Mouse (Mus musculus): Measurements from ENCODE around the gene Hdac9. TPM values are rescaled to one million over a fixed set of nuclear protein-coding genes. Genes with fewer than 3 reads are reported as not detected.
A peak's percentile ranks its signal among the peaks of the same experiment; 100 is the strongest.

Gene Hdac9
- polyA plus RNA-seq, 1 experiment from 2014 or later = 14.8 TPM

- DNase-seq (ENCODE audit: low spot score) = no peak
- 80% methylated on average over 18 of the region's 18 CpGs for WGBS
- H3K4me3 ChIP-seq = no peak overlapping the region
- H3K27me3 ChIP-seq (ENCODE audit: insufficient read depth, poor library complexity, severe bottlenecking) = no peaks in the 10 kb centered on the region
- H3K36me3 ChIP-seq = no peaks in the 10 kb centered on the region
- H3K9me3 ChIP-seq = no peaks in the 10 kb centered on the region
- H3K27ac ChIP-seq = 0 out of 2 replicates have a peak overlapping the region, but pooled peaks have one; percentile 19
- H3K4me1 ChIP-seq = 0 out of 2 replicates have a peak, but pooled peaks cover 5% of the 10 kb centered on the region
Observed at GRCm38 (mm10) chr12:34248193-34249121, 668.4 kb downstream of the Hdac9 start.

GRCm38 (mm10) chr12:34238796-34239195, 678.1 kb downstream of the Hdac9 start:
- Histone ChIP-seq H3K27ac (no peak overlapping the region), H3K27me3 (ENCODE audit: insufficient read depth, poor library complexity, severe bottlenecking) (no peaks in the 10 kb centered on the region), H3K4me1 (no peaks in the 10 kb centered on the region), H3K36me3 (no peaks in the 10 kb centered on the region), H3K4me3 (no peak overlapping the region), H3K9me3 (no peaks in the 10 kb centered on the region)
- no peak for DNase-seq (ENCODE audit: low spot score)
- WGBS = 89% methylated on average over 3 of the region's 3 CpGs

- no peak for DNase-seq (ENCODE audit: low spot score)
- 83% methylated on average over 4 of the region's 4 CpGs for WGBS
- H3K27ac ChIP-seq = no peak overlapping the region
Observed at GRCm38 (mm10) chr12:34231621-34232150, 685.2 kb downstream of the Hdac9 start.

GRCm38 (mm10) chr12:34224505-34224904, 692.4 kb downstream of the Hdac9 start:
- Histone ChIP-seq H3K36me3 (no peaks in the 10 kb centered on the region), H3K27ac (no peak overlapping the region), H3K4me1 (no peaks in the 10 kb centered on the region), H3K9me3 (no peaks in the 10 kb centered on the region), H3K4me3 (no peak overlapping the region), H3K27me3 (ENCODE audit: insufficient read depth, poor library complexity, severe bottlenecking) (no peaks in the 10 kb centered on the region)
- 26% methylated on average over 2 of the region's 2 CpGs for WGBS
- no peak for DNase-seq (ENCODE audit: low spot score)

More at GRCm38 (mm10) chr12:34231621-34232150, 685.2 kb downstream of the Hdac9 start:
- no peaks in the 10 kb centered on the region for H3K4me1 ChIP-seq
- no peaks in the 10 kb centered on the region for H3K36me3 ChIP-seq
- H3K9me3 ChIP-seq = no peaks in the 10 kb centered on the region
- H3K27me3 ChIP-seq (ENCODE audit: insufficient read depth, poor library complexity, severe bottlenecking) = no peaks in the 10 kb centered on the region
- H3K4me3 ChIP-seq = no peak overlapping the region

GRCm38 (mm10) chr12:34221014-34221413, 695.9 kb downstream of the Hdac9 start:
- no peaks in the 10 kb centered on the region for H3K9me3 ChIP-seq
- no peaks in the 10 kb centered on the region for H3K4me1 ChIP-seq
- no peak for DNase-seq (ENCODE audit: low spot score)
- no peaks in the 10 kb centered on the region for H3K36me3 ChIP-seq
- H3K27ac ChIP-seq = no peak overlapping the region
- H3K4me3 ChIP-seq = no peak overlapping the region
- H3K27me3 ChIP-seq (ENCODE audit: insufficient read depth, poor library complexity, severe bottlenecking) = no peaks in the 10 kb centered on the region
- 65% methylated on average over 9 of the region's 9 CpGs for WGBS

- Histone ChIP-seq H3K4me3 (no peak overlapping the region), H3K9me3 (no peaks in the 10 kb centered on the region), H3K36me3 (no peaks in the 10 kb centered on the region), H3K27me3 (ENCODE audit: insufficient read depth, poor library complexity, severe bottlenecking) (no peaks in the 10 kb centered on the region), H3K27ac (no peak overlapping the region), H3K4me1 (no peaks in the 10 kb centered on the region)
- 64% methylated on average over 9 of the region's 9 CpGs for WGBS
- no peak for DNase-seq (ENCODE audit: low spot score)
Observed at GRCm38 (mm10) chr12:34220051-34220926, 696.6 kb downstream of the Hdac9 start.

GRCm38 (mm10) chr12:34218561-34218960, 698.3 kb downstream of the Hdac9 start:
- Histone ChIP-seq H3K4me1 (no peaks in the 10 kb centered on the region), H3K27me3 (ENCODE audit: insufficient read depth, poor library complexity, severe bottlenecking) (no peaks in the 10 kb centered on the region), H3K36me3 (no peaks in the 10 kb centered on the region), H3K4me3 (no peak overlapping the region), H3K27ac (no peak overlapping the region), H3K9me3 (no peaks in the 10 kb centered on the region)
- DNase-seq (ENCODE audit: low spot score) = no peak
- 90% methylated on average over 2 of the region's 2 CpGs for whole genome bisulfite sequencing

- no peak for DNase-seq (ENCODE audit: low spot score)
- 56% methylated on average over 17 of the region's 17 CpGs for WGBS
- H3K9me3 ChIP-seq = no peaks in the 10 kb centered on the region
- H3K27me3 ChIP-seq (ENCODE audit: insufficient read depth, poor library complexity, severe bottlenecking) = no peaks in the 10 kb centered on the region
- no peak overlapping the region for H3K4me3 ChIP-seq
- H3K36me3 ChIP-seq = no peaks in the 10 kb centered on the region
- no peak overlapping the region for H3K27ac ChIP-seq
- H3K4me1 ChIP-seq = no peaks in the 10 kb centered on the region
Observed at GRCm38 (mm10) chr12:34215023-34216020, 701.6 kb downstream of the Hdac9 start.

- 56% methylated on average over 3 of the region's 3 CpGs for WGBS
- DNase-seq (ENCODE audit: low spot score) = no peak
- Histone ChIP-seq H3K27me3 (ENCODE audit: insufficient read depth, poor library complexity, severe bottlenecking) (no peaks in the 10 kb centered on the region), H3K36me3 (no peaks in the 10 kb centered on the region), H3K4me3 (no peak overlapping the region), H3K27ac (no peak overlapping the region), H3K4me1 (no peaks in the 10 kb centered on the region), H3K9me3 (no peaks in the 10 kb centered on the region)
Observed at GRCm38 (mm10) chr12:34212162-34212561, 704.7 kb downstream of the Hdac9 start.

- Histone ChIP-seq H3K9me3 (no peaks in the 10 kb centered on the region), H3K27me3 (ENCODE audit: insufficient read depth, poor library complexity, severe bottlenecking) (no peaks in the 10 kb centered on the region), H3K4me1 (no peaks in the 10 kb centered on the region; the same call in 1 of the 2 replicates), H3K4me3 (no peak overlapping the region), H3K36me3 (no peaks in the 10 kb centered on the region), H3K27ac (no peak overlapping the region)
- DNase-seq (ENCODE audit: low spot score) = no peak
- WGBS = 80% methylated on average over 3 of the region's 3 CpGs
Observed at GRCm38 (mm10) chr12:34201471-34201870, 715.4 kb downstream of the Hdac9 start.

GRCm38 (mm10) chr12:34200030-34200446, 716.9 kb downstream of the Hdac9 start:
- Histone ChIP-seq H3K9me3 (no peaks in the 10 kb centered on the region), H3K4me3 (no peak overlapping the region), H3K27ac (no peak overlapping the region), H3K36me3 (no peaks in the 10 kb centered on the region), H3K27me3 (ENCODE audit: insufficient read depth, poor library complexity, severe bottlenecking) (no peaks in the 10 kb centered on the region), H3K4me1 (no peaks in the 10 kb centered on the region; the same call in 1 of the 2 replicates)
- no peak for DNase-seq (ENCODE audit: low spot score)
- 43% methylated on average over 4 of the region's 4 CpGs for WGBS
